Mouse (Mus musculus) MEL-GATA-1-ER (cell line): Measurements from ENCODE around the gene Plppr3.

Source experiments
- DNase-seq: peaks from one replicate; pipeline ENCODE4 v3.0.0-alpha.2; 2012; ENCODE audit warnings: low read depth; ENCODE audit errors: extremely low read depth

Plppr3 gene

GRCm38 (mm10) chr10:79874290-79874862 lies at the start of gene Plppr3, which contains the start of gene Prtn3:
Gene Plppr3, minus strand, starts transcription at chr10:79874634.
Gene Prtn3, plus strand, starts transcription at chr10:79874476.
- no peak for DNase-seq

DNA sequence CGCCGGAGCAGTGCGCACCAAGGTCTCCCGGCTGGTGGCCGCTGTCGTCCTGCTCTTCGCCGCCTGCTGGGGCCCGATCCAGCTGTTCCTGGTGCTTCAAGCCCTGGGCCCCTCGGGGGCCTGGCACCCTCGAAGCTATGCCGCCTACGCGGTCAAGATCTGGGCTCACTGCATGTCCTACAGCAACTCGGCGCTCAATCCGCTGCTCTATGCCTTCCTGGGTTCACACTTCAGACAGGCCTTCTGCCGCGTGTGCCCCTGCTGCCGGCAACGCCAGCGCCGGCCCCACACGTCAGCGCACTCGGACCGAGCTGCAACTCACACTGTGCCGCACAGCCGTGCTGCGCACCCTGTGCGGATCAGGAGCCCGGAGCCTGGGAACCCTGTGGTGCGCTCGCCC lies 47.1 kb upstream of the Plppr3 start:
- DNase-seq = no peak

GRCm38 (mm10) chr10:79920958-79921535 lies 46.6 kb upstream of the Plppr3 start, which contains the start of gene R3hdm4:
Gene R3hdm4, minus strand, starts transcription at chr10:79921208.
- DNase-seq = no peak

- no peak for DNase-seq
Measured at GRCm38 (mm10) chr10:79920056-79920890, 45.8 kb upstream of the Plppr3 start.

- DNase-seq = no peak
Measured at GRCm38 (mm10) chr10:79919251-79919849, 44.9 kb upstream of the Plppr3 start.

DNA sequence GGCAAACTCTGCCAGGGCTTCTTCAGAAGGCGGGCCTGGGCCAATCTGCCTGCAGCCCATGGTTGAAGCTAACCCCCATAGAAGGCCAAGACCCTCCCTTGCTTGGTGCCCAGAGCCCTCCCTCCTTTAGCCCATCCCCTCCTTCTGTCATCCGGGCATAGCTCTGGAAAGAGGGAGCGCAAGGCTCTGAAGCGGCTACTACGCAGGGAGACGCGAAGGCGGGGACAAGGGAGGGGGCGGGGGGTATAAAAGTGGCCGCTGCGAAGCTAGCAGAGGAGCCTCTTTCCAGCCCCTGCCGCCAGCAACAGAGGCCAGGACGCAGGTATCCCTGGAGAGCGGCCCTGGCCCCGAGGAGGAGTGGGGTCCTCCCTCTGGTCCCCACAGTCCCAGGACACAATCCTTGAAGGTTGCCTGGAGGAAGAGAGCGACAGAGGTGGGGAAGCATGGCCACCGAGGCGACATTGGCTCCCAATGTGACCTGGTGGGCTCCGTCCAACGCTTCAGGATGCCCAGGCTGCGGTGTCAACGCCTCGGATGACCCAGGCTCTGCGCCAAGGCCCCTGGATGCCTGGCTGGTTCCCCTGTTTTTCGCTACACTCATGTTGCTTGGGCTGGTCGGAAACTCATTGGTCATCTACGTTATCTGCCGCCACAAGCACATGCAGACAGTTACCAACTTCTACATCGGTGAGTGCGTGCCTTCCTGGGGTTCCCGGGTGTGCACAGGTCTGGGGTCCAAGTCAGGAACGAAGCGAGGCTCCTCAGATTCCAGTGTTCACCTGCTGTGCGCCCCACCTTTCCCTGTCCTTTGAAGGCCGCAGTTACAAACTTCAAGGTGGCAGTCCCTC lies 44.0 kb upstream of the Plppr3 start:
- no peak for DNase-seq

- DNase-seq = no peak
Measured at GRCm38 (mm10) chr10:79917532-79918100, 43.2 kb upstream of the Plppr3 start.

- no peak for DNase-seq
Measured at GRCm38 (mm10) chr10:79916808-79917531, 42.5 kb upstream of the Plppr3 start, which contains the start of gene Kiss1r. Gene Kiss1r, plus strand, starts transcription at chr10:79916971.

DNA sequence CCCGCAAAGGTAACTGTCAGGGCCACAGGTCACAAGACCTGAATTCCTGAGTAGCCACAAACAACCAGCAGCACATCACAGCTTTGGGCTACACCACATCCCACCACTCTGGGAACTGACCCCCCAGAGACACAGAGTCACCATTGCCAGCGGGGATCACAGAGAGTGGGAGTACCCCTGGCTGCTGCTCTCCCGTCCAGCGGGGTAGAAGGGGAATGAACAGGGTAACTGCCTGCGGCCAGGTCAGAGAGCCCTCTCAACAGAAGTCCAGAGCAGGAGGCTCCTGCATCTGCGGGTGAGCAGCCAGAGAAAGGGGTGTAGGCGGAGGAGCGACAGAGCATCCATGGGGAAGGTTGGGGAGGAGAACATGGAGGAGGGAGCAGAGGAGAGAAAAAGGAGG lies 41.6 kb upstream of the Plppr3 start:
- DNase-seq = no peak

DNA sequence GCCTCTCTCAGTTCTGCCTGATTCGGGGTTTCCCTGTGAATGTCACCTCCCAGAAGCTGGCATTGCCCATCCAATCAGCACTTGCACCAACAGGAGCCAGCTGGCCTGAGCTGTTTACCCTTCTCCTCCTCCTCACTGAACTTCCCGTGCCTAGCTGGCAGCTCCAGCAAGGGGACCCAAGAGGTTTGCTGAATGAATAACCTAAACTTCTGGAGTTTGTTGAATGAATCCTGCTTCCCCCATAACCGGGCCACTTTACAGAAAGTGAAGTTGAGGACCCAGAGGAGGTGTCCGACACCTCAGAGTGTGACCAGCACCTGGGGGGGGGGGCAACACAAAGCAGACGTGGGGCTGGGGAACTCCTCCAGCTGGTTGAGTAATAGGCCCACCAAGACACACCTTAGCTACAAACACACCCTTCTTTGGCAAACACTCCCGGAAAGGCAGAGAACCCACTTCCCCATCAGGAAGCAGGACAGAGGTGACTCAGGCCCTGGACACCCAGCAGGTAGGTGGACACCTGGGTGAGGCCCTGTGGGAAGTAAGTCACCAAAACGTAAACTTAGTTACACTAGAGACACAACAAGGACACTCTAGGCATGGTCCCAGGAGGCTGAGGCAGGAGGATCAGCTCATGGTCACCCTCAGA lies 40.6 kb upstream of the Plppr3 start:
- no peak for DNase-seq

DNA sequence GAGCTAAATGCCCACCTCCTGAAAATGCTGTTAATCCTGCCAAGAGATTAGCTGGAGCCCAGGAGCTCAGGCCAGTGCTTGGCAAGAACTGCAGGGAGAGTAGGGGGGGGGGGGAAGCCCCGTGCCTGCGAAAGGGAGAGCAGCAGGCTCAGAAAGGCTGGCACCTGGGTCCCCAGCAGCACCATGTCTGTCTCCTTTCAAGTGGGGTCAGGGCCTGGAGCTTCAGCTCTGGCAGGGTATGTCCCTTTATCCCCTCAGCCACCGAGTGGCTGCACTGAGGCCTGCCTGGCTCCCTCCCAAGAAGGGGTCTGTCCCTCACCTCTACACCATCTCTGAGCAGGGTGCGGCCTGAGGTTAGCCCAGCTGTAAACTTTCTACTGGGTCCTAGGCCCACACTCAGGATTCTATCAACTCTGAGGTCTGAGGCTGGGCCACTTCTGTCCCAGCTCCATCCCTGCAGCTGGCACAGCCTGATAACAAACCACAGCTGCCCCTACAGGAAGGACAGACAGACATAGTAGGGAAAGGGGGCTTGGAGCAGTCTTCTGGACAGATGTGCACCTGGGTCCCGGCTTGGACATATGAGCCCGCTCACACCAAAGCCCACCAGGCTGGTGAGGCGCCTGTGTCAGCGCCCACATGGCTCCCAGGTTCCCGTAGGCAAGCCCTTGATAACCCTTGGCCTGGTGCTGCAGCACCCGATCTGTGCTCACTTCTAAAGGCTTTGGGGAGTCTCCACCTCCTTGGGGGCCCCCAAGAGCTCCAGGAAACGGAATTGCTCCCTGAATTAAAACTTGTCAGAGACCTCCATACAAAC lies 39.9 kb upstream of the Plppr3 start:
- peak; percentile 74 for DNase-seq

DNA sequence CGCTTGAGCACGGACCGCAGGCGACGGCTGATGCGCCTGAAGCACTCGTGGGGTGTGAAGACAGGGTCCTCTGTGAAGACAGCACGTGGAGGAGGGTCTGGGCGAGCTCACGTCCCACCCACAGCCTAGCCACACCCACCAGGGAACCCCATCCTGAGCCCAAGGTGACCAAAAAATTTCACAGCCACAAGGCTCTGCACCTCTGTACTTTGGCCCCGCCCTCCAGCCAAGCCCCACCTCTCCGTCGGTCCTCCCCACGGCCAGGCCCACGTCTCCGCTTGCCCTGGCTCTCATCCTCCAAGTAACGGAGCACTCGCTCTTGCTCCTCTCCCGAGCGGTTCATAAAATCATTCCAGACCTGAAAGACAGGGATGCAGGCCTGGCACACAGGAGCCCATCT lies 38.0 kb upstream of the Plppr3 start:
- DNase-seq = no peak

GRCm38 (mm10) chr10:79910556-79910955 lies 36.1 kb upstream of the Plppr3 start, which contains the start of gene Gm26602:
Gene Gm26602, plus strand, starts transcription at chr10:79910856.
- no peak for DNase-seq

DNA sequence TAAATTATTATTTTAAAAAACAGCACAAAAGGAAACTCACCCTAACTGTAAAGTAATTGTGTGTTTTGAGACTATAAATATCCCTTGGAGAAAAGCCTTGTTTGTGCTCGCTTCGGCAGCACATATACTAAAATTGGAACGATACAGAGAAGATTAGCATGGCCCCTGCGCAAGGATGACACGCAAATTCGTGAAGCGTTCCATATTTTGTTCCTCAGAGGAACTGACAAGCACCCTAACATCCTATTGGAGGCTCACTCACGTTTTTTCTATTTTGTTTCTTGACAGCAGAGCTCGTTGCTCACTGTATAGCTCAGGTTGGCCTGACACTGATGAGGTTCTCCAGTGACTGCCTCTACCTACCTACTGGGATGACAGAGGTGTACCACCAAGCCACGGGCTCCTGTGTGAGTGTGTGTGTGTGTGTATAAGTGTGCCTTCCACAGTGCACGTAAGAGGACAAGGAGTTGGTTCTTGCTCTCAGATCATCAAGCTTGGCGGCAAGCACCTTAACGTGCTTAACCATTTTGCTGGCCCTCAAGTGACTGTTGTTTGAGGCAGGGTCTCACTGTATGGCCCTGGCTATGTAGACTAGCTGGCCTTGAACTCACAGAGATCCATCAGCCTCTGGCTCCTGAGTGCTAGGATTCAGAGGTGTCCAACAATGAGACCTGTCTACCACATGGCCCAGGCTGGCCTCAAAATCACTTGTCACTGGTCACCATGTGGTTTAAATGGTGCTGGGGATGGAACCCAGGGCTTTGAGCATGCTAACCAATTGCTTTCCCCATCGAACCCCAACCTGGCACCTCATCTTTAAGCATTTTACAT lies 34.9 kb upstream of the Plppr3 start:
- peak; percentile 86 for DNase-seq

- peak; percentile 80 for DNase-seq
Measured at GRCm38 (mm10) chr10:79908167-79909091, 34.0 kb upstream of the Plppr3 start, which contains the start of gene Med16. Gene Med16, minus strand, starts transcription at chr10:79908923.

GRCm38 (mm10) chr10:79907415-79907814 lies 33.0 kb upstream of the Plppr3 start:
- DNase-seq = no peak
